Mouse (Mus musculus) ES-Bruce4 (cell line): Measurements from ENCODE around the gene Gm13290. TPM values are rescaled to one million over a fixed set of nuclear protein-coding genes. Genes with fewer than 3 reads are reported as not detected.
"Not testable (repeated sequence)": the region's sequence is repeated elsewhere in the genome, so short reads cannot be mapped to it uniquely, and the experiment has no call there.

Source experiments
- H3K27ac ChIP-seq: 2 replicates; pipeline ENCODE4 v1.5.1; 2012; ENCODE audit warnings: low read length, inconsistent platforms; ENCODE audit not compliant: insufficient read depth
- H3K27me3 ChIP-seq: 2 replicates; pipeline ENCODE4 v1.6.1; 2012; ENCODE audit warnings: mild to moderate bottlenecking, low read length, inconsistent platforms; ENCODE audit not compliant: control insufficient read depth, poor library complexity, insufficient read depth, severe bottlenecking
- H3K36me3 ChIP-seq: 2 replicates; pipeline ENCODE4 v1.6.1; 2012; ENCODE audit warnings: inconsistent platforms, mild to moderate bottlenecking, low read length, moderate library complexity; ENCODE audit not compliant: control insufficient read depth, poor library complexity, insufficient read depth, severe bottlenecking
- H3K4me1 ChIP-seq: one replicate; pipeline ENCODE4 v1.8.1; 2011; ENCODE audit warnings: low read length; ENCODE audit not compliant: control insufficient read depth, insufficient read depth
- H3K4me3 ChIP-seq: 2 replicates; pipeline ENCODE4 v1.5.1; 2011; ENCODE audit warnings: low read depth, mild to moderate bottlenecking, low read length
- H3K9ac ChIP-seq: 2 replicates; pipeline ENCODE4 v1.6.1; 2012; ENCODE audit warnings: low read depth, mild to moderate bottlenecking, inconsistent platforms; ENCODE audit not compliant: poor library complexity, severe bottlenecking
- H3K9me3 ChIP-seq: replicated peaks from 2 replicates; pipeline ENCODE4 v1.6.1; 2012; ENCODE audit warnings: mild to moderate bottlenecking, low read length, inconsistent platforms; ENCODE audit not compliant: control insufficient read depth, poor library complexity, insufficient read depth, severe bottlenecking
- CTCF ChIP-seq: IDR thresholded peaks from one replicate; pipeline ENCODE4 v1.8.1; 2011; ENCODE audit warnings: low read depth, low read length
- EP300 ChIP-seq: IDR thresholded peaks from 2 replicates; pipeline ENCODE4 v1.6.1; 2011; ENCODE audit warnings: low read depth, low read length; ENCODE audit not compliant: insufficient read depth
- POLR2A ChIP-seq: IDR thresholded peaks from one replicate; pipeline ENCODE4 v1.8.1; 2011; ENCODE audit warnings: low read length; ENCODE audit not compliant: insufficient read depth
- polyA plus RNA-seq: library from polyadenylated mRNA; stranded (reverse); fragments of >200 nt; gene quantifications from 2 replicates; pipeline ENCODE4 v1.2.4, GENCODE M21; 2011; ENCODE audit warnings: low read depth; ENCODE audit not compliant: missing spikeins, insufficient read depth, insufficient read length

The Gm13290 gene
- polyA plus RNA-seq, 1 experiment: not detected

- Histone ChIP-seq H3K27ac (no peak overlapping the region), H3K36me3 (no peaks in the 10 kb centered on the region), H3K4me3 (no peak overlapping the region), H3K9ac (no peak overlapping the region), H3K27me3 (no peaks in the 10 kb centered on the region), H3K4me1 (peaks cover 3% of the 10 kb centered on the region), H3K9me3 (no peaks in the 10 kb centered on the region)
- TF ChIP-seq EP300 (no peak), POLR2A (no peak), CTCF (no peak)
These were observed 30.8 kb upstream of the Gm13290 start for GRCm38 (mm10) chr4:88742771-88743371.

GRCm38 (mm10) chr4:88744207-88744606 lies 29.4 kb upstream of the Gm13290 start:
- Histone ChIP-seq H3K36me3 (no peaks in the 10 kb centered on the region), H3K27ac (no peak overlapping the region), H3K27me3 (no peaks in the 10 kb centered on the region), H3K9ac (no peak overlapping the region), H3K4me3 (no peak overlapping the region), H3K9me3 (no peaks in the 10 kb centered on the region), H3K4me1 (peaks cover 3% of the 10 kb centered on the region)
- TF ChIP-seq CTCF (no peak), POLR2A (no peak), EP300 (no peak)

GRCm38 (mm10) chr4:88749926-88750325 lies 23.7 kb upstream of the Gm13290 start:
- H3K27ac ChIP-seq: no peak overlapping the region
- no peak overlapping the region for H3K4me3 ChIP-seq
- H3K4me1 ChIP-seq: peaks cover 3% of the 10 kb centered on the region
- no peaks in the 10 kb centered on the region for H3K9me3 ChIP-seq
- no peak for TF ChIP-seq CTCF
- TF ChIP-seq EP300: no peak
- no peak for TF ChIP-seq POLR2A
- H3K9ac ChIP-seq: no peak overlapping the region
- H3K27me3 ChIP-seq: no peaks in the 10 kb centered on the region
- no peaks in the 10 kb centered on the region for H3K36me3 ChIP-seq

- H3K27me3 ChIP-seq, H3K36me3 ChIP-seq, H3K9ac ChIP-seq, H3K4me3 ChIP-seq, H3K9me3 ChIP-seq, H3K4me1 ChIP-seq, H3K27ac ChIP-seq: not testable (repeated sequence)
These were observed 18.8 kb upstream of the Gm13290 start, which contains the start of gene Gm13271 for GRCm38 (mm10) chr4:88754818-88755340. Gene Gm13271, plus strand, starts transcription at chr4:88754868.

GRCm38 (mm10) chr4:88756581-88757513 lies 16.8 kb upstream of the Gm13290 start:
- H3K4me3 ChIP-seq: peak overlapping the region; percentile 87
- not testable (repeated sequence) for H3K9me3 ChIP-seq, H3K4me1 ChIP-seq, H3K27me3 ChIP-seq, H3K36me3 ChIP-seq
- H3K27ac ChIP-seq: peak overlapping the region; percentile 86
- peak overlapping the region; percentile 61 for H3K9ac ChIP-seq

GRCm38 (mm10) chr4:88757628-88758031 lies 16.0 kb upstream of the Gm13290 start:
- TF ChIP-seq CTCF: peak; percentile 53
- peak; percentile 20 for TF ChIP-seq POLR2A
- Histone ChIP-seq H3K27ac (peak overlapping the region; percentile 86), H3K9ac (peak overlapping the region; percentile 61), H3K4me3 (peak overlapping the region; percentile 87)
- H3K27me3 ChIP-seq, H3K9me3 ChIP-seq, H3K4me1 ChIP-seq, H3K36me3 ChIP-seq: not testable (repeated sequence)

GRCm38 (mm10) chr4:88758751-88759150 lies 14.9 kb upstream of the Gm13290 start:
- H3K4me3 ChIP-seq, H3K27ac ChIP-seq, H3K9me3 ChIP-seq, H3K36me3 ChIP-seq, H3K9ac ChIP-seq, H3K27me3 ChIP-seq, H3K4me1 ChIP-seq: not testable (repeated sequence)

- not testable (repeated sequence) for H3K27ac ChIP-seq
These were observed 13.9 kb upstream of the Gm13290 start, which contains the start of gene Gm13283 for GRCm38 (mm10) chr4:88759610-88760268. Gene Gm13283, plus strand, starts transcription at chr4:88760119.

More at GRCm38 (mm10) chr4:88759610-88760268, 13.9 kb upstream of the Gm13290 start, which contains the start of gene Gm13283:
- not testable (repeated sequence) for H3K27me3 ChIP-seq, H3K9ac ChIP-seq, H3K36me3 ChIP-seq, H3K4me1 ChIP-seq, H3K9me3 ChIP-seq
- H3K4me3 ChIP-seq: peak within 1 kb of the TSS; percentile 28
